Mouse (Mus musculus) kidney, adult 9 months (tissue): Measurements from ENCODE around the gene Fam228b.
"Not testable (repeated sequence)": the region's sequence is repeated elsewhere in the genome, so short reads cannot be mapped to it uniquely, and the experiment has no call there.

ENCODE experiments used
- DNase-seq: peaks from one replicate; pipeline ENCODE4 v3.0.0; 2022

Fam228b gene

GRCm38 (mm10) chr12:4740823-4741222 is 28.2 kb downstream of the Fam228b start:
- no peak for DNase-seq

- DNase-seq: no peak
These were observed 31.0 kb downstream of the Fam228b start, which contains the start of gene Fam228a for GRCm38 (mm10) chr12:4738031-4738576. Fam228a (minus strand) TSS chr12:4738430.

- DNase-seq: no peak
These were observed 36.7 kb downstream of the Fam228b start for GRCm38 (mm10) chr12:4732332-4732731.

- no peak for DNase-seq
These were observed 37.4 kb downstream of the Fam228b start for GRCm38 (mm10) chr12:4731629-4732028.

GRCm38 (mm10) chr12:4729165-4729564 is 39.9 kb downstream of the Fam228b start:
- no peak for DNase-seq

- no peak for DNase-seq
These were observed 49.0 kb downstream of the Fam228b start for GRCm38 (mm10) chr12:4719762-4720754.

- no peak for DNase-seq
These were observed 49.9 kb downstream of the Fam228b start for GRCm38 (mm10) chr12:4719066-4719761.

GRCm38 (mm10) chr12:4717417-4717816 is 51.6 kb downstream of the Fam228b start:
- peak; percentile 14 for DNase-seq

GRCm38 (mm10) chr12:4715606-4716005 is 53.5 kb downstream of the Fam228b start:
- DNase-seq: no peak

- DNase-seq: no peak
These were observed 55.7 kb downstream of the Fam228b start for GRCm38 (mm10) chr12:4713361-4713760.

GRCm38 (mm10) chr12:4709926-4710325 is 59.1 kb downstream of the Fam228b start:
- DNase-seq: no peak

- DNase-seq: no peak
These were observed 60.0 kb downstream of the Fam228b start for GRCm38 (mm10) chr12:4708881-4709604.

GRCm38 (mm10) chr12:4708296-4708695 is 60.8 kb downstream of the Fam228b start:
- DNase-seq: no peak

GRCm38 (mm10) chr12:4707488-4708017 is 61.5 kb downstream of the Fam228b start:
- DNase-seq: no peak

GRCm38 (mm10) chr12:4706901-4707300 is 62.2 kb downstream of the Fam228b start:
- no peak for DNase-seq

- DNase-seq: no peak
These were observed 62.9 kb downstream of the Fam228b start for GRCm38 (mm10) chr12:4706175-4706574.

GRCm38 (mm10) chr12:4705626-4706025 is 63.4 kb downstream of the Fam228b start:
- DNase-seq: not testable (repeated sequence)

- DNase-seq: no peak
These were observed 74.5 kb downstream of the Fam228b start for GRCm38 (mm10) chr12:4694534-4694933.

GRCm38 (mm10) chr12:4691193-4691592 is 77.9 kb downstream of the Fam228b start:
- no peak for DNase-seq
